Mouse (Mus musculus): ENCODE results near the gene Psen2. TPM values are rescaled to one million over a fixed set of nuclear protein-coding genes. Genes with fewer than 3 reads are reported as not detected.

Psen2 gene
- total and polyA plus RNA-seq, 3 experiments: 23.4 to 46.1 (median 45.3) TPM

DNA sequence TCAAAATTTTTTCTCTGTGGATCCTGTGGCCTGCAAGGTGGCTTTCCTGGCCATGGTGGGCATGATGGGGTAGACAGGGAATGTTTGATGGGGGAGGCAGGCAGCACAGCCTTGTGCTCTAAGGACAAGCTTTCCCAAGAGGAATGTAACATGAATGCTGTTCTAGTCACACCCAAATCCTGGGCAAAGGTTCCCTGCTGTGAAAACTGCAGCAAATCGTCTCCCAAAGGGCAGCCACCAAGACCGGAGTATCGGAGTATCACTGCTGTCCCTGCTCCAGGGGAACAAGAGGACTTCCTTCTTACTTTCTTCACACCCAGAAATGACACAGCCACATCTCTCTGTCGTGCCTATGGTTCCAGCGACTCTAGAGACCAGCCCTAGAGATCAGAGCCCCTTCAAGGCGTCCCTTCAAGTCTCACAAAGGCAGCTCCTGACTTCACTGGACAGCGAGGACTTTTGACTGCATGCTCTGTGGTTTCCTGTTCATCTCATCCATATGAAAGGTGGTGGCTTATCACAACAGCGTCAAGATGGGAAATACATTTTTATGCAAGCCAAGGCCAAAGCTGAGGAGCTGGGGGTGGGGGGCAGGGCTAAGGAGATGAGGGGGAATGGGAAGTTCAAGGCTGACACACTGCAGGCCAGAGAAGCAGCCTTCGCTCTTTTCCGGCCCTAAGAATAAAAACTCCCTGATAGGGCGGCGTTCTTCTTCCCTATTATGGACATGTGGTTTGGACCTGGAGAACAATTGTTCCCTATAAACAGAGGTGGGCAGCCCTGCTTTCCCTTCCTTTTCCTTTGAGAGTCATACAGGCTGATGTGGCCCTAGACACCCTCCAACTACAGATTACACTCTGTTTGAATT is 39.2 kb upstream of the Psen2 start:
- no peak overlapping the region for H3K4me3 ChIP-seq (replicated peaks in 1 of 3; ENCODE audit: low read depth in 2 of 3, low read length in 2 of 3, poor library complexity in 1 of 3)
- DNase-seq (ENCODE audit: extremely low read depth): no peak
- H3K9me3 ChIP-seq (replicated peaks; ENCODE audit: low read length): no peaks in the 10 kb centered on the region
- H3K27me3 ChIP-seq (replicated peaks): peaks cover 2% of the 10 kb centered on the region
- H3K36me3 ChIP-seq (replicated peaks in 1 of 2; ENCODE audit: control insufficient read depth in 1 of 2, insufficient read depth in 1 of 2, low read length in 1 of 2): no peaks in the 10 kb centered on the region
- no peak overlapping the region for H3K4me2 ChIP-seq (ENCODE audit: insufficient read depth, low read depth, poor library complexity, severe bottlenecking)
- in situ Hi-C loops (cut with MboI; ENCODE audit: low pct_ligation_motif_present, low pct_unique_long_range_greater_than_20kb, low sequenced_read_pairs) (no loop called here), dilution Hi-C loops (cut with MboI; ENCODE audit: extremely low pct_ligation_motif_present, extremely low pct_unique_long_range_greater_than_20kb, low sequenced_read_pairs) (no loop called here)
- TF ChIP-seq CHD1 (IDR thresholded peaks at IDR 0.05; ENCODE audit: low read depth, low read length): no peak
- TF ChIP-seq SIN3A (IDR thresholded peaks at IDR 0.05; ENCODE audit: low read length): no peak
- no peak for TF ChIP-seq MEF2A (IDR thresholded peaks at IDR 0.05; ENCODE audit: borderline replicate concordance, low read depth, low read length)
- no peak for TF ChIP-seq POLR2A (IDR thresholded peaks at IDR 0.05; ENCODE audit: low read depth, low read length)
- no peak for TF ChIP-seq E2F4 (IDR thresholded peaks at IDR 0.05; ENCODE audit: insufficient replicate concordance, low read depth, low read length)
- no peaks in the 10 kb centered on the region for H3K79me2 ChIP-seq (replicated peaks; ENCODE audit: control insufficient read depth, extremely low read depth, insufficient read depth, poor library complexity, severe bottlenecking)
- H3K27ac ChIP-seq (ENCODE audit: insufficient read depth, low read depth): no peak overlapping the region
- no peak overlapping the region for H3K9ac ChIP-seq (ENCODE audit: insufficient read depth, low read depth)
- peaks cover 3 to 29% of the 10 kb centered on the region in 2 experiments; a peak in 3 of 4 replicates for H3K4me1 ChIP-seq (ENCODE audit: control insufficient read depth in 1 of 2, insufficient read depth in 2 of 2)

DNA sequence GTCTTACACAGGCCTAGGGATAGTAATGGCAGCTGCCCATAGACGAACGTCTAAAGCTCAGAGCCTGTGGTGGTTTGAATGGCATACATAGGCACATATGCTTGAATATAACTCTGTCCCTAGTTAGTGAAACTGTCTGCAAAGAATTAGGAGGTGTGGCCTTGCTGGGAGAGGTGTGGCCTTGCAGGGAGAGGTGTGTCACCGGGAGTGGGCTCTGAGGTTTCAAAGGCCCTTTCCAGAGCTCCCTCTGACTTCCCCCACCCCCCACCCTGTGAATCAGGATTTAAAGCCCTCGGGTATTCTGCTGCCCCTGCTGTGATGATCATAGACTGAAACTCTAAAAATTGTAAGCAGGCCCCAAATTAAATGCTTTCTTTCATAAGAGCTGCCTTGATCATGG is 37.8 kb upstream of the Psen2 start:
- H3K4me2 ChIP-seq (ENCODE audit: insufficient read depth, low read depth, poor library complexity, severe bottlenecking): no peak overlapping the region
- TF ChIP-seq NRF1 (IDR thresholded peaks at IDR 0.05; ENCODE audit: low read depth, low read length) (no peak), POLR2AphosphoS2 (IDR thresholded peaks at IDR 0.05; ENCODE audit: low read depth, low read length) (no peak), EP300 (IDR thresholded peaks at IDR 0.05; ENCODE audit: low read length) (no peak), POLR2A (IDR thresholded peaks at IDR 0.05; ENCODE audit: low read depth, low read length) (no peak), MEF2A (IDR thresholded peaks at IDR 0.05; ENCODE audit: borderline replicate concordance, low read depth, low read length) (no peak), IRF4 (IDR thresholded peaks at IDR 0.05; ENCODE audit: low read depth, low read length) (no peak), CTCF (conservative IDR thresholded peaks at IDR 0.05 in 1 of 2, IDR thresholded peaks at IDR 0.05 in 1 of 2; ENCODE audit: low read depth in 2 of 2, low read length in 2 of 2) (no peak), HCFC1 (IDR thresholded peaks at IDR 0.05; ENCODE audit: low read depth, low read length) (no peak), MYC (IDR thresholded peaks at IDR 0.05; ENCODE audit: low read depth, low read length) (no peak), ZKSCAN1 (IDR thresholded peaks at IDR 0.05; ENCODE audit: borderline replicate concordance, low read depth, low read length) (no peak), TBP (conservative IDR thresholded peaks at IDR 0.05; ENCODE audit: low read depth, low read length) (no peak), USF2 (conservative IDR thresholded peaks at IDR 0.05; ENCODE audit: low read depth, low read length) (no peak), BHLHE40 (IDR thresholded peaks at IDR 0.05; ENCODE audit: low read depth, low read length) (no peak), CHD1 (IDR thresholded peaks at IDR 0.05; ENCODE audit: low read depth, low read length) (no peak), RAD21 (IDR thresholded peaks at IDR 0.05; ENCODE audit: low read depth, low read length) (no peak), SMC3 (IDR thresholded peaks at IDR 0.05; ENCODE audit: low read depth, low read length) (no peak), ETS1 (conservative IDR thresholded peaks at IDR 0.05; ENCODE audit: low read depth, low read length) (no peak), ZNF384 (IDR thresholded peaks at IDR 0.05; ENCODE audit: low read depth, low read length) (no peak), MAX (IDR thresholded peaks at IDR 0.05; ENCODE audit: low read length) (no peak), E2F4 (IDR thresholded peaks at IDR 0.05; ENCODE audit: insufficient replicate concordance, low read depth, low read length) (no peak)
- H3K9me3 ChIP-seq (replicated peaks; ENCODE audit: low read length): no peaks in the 10 kb centered on the region
- no peak overlapping the region for H3K4me3 ChIP-seq (replicated peaks in 1 of 3; ENCODE audit: low read depth in 2 of 3, low read length in 2 of 3, poor library complexity in 1 of 3)
- peaks cover 3 to 34% of the 10 kb centered on the region in 2 experiments; a peak in 3 of 4 replicates for H3K4me1 ChIP-seq (ENCODE audit: control insufficient read depth in 1 of 2, insufficient read depth in 2 of 2)
- H3K27me3 ChIP-seq (replicated peaks): no peaks in the 10 kb centered on the region
- in situ Hi-C loops (cut with MboI; ENCODE audit: low pct_ligation_motif_present, low pct_unique_long_range_greater_than_20kb, low sequenced_read_pairs) (no loop called here), dilution Hi-C loops (cut with MboI; ENCODE audit: extremely low pct_ligation_motif_present, extremely low pct_unique_long_range_greater_than_20kb, low sequenced_read_pairs) (no loop called here)
- no peak overlapping the region for H3K27ac ChIP-seq (ENCODE audit: insufficient read depth, low read depth)
- H3K79me2 ChIP-seq (replicated peaks; ENCODE audit: control insufficient read depth, extremely low read depth, insufficient read depth, poor library complexity, severe bottlenecking): no peaks in the 10 kb centered on the region
- H3K36me3 ChIP-seq (replicated peaks in 1 of 2; ENCODE audit: control insufficient read depth in 1 of 2, insufficient read depth in 1 of 2, low read length in 1 of 2): no peaks in the 10 kb centered on the region
- DNase-seq (ENCODE audit: extremely low read depth): no peak
- H3K9ac ChIP-seq (ENCODE audit: insufficient read depth, low read depth): no peak overlapping the region

Measured in CH12.LX (cell line).